Mouse (Mus musculus) right cerebral cortex, postnatal 10 days (tissue): Measurements from ENCODE around the gene Tceanc2.
A peak's percentile ranks its signal among the peaks of the same experiment; 100 is the strongest.
"Not testable (repeated sequence)": the region's sequence is repeated elsewhere in the genome, so short reads cannot be mapped to it uniquely, and the experiment has no call there.

Experiments
- DNase-seq, 2 experiments: peaks; one replicate each; pipeline ENCODE4 v3.0.0; 2021; ENCODE audit warnings: low spot score in 2 of 2

The Tceanc2 gene

DNA sequence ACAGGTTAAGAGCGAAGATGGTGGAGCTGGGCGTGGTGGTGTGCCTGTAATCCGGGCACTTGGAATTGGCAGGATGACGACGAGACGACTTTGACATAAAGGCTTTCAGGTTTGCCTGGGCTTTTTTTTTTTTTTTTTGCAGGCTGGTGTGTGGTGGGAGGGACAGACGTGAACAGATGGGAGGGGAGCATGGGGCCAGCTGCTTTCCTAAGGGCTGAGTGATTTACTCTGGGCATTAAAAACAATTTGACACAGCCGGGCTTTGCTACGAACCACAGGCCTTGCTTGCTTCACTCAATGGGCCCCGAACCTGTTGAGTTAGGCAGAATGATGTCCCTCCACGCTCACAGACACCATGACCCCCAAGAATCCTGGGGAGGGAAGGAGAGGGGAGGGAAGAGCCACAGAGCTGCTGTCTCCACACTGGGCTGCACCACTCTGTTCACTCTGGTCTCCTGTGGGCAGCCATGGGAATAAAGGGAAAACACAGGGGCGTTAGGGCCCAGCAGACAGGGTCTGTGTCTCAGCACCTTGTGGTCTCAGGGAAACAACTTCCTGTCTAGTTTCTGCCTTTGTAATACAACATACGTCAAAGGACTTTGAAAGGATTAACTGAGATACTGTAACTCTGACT is 51.9 kb downstream of the Tceanc2 start:
- DNase-seq = no peak

DNA sequence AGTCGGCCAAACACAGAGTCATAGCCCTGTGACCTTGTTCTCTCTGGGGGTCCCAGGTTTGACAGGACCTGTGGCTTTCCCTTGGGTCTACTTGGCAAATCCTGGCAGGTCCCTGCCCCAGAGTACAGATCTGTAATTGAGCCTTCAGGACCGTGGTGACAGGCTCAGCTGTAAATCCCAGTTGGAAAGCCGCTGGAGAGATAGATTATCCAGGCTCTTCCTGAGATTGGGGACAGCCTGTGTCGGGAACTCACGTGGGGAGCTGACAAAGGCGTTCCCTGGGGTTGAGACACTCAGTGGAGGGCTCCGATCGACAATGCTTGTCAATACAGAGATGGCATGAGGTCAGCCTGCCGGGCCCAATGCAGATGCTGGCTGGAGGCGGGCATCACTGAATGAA is 52.5 kb downstream of the Tceanc2 start:
- no peak for DNase-seq

DNA sequence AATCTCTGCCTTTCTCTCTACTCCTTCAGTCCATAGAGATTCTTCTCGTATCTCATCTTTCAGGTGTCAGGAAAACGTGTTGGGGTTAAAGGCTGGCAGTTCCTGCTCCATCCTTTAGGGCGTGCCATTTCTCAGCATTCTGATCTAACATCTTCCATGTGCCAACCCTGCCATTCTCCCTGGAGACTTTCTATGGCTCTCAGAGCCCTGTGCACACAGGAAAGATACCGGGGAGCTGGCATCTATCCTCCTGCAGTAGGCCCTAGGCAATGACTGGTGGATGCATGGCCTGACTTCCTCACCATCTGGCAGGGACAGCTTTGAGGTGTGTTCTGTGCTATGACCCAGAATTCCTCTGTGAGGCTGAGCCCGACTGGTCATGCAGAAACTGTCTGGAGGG is 53.8 kb downstream of the Tceanc2 start:
- DNase-seq = no peak

DNA sequence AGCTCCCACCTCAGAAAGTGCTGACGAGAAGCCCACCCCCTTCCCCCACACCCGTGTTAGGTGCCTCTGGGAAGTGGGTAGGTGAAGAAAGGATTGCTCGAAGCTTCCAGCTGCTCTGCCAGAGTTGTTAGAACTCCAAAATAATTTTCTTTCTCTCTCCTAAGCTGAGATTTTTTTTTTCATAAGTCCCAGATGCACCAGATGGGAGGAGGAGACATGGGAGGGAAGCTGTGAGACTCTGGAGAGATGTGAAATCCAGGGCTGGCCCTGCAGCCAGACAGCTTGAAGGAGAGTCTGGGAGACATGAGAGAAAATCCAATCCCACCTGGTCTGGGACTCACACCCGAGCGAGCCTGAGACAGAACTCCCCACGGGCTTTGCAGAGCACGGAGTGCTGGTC is 54.5 kb downstream of the Tceanc2 start:
- no peak for DNase-seq

DNA sequence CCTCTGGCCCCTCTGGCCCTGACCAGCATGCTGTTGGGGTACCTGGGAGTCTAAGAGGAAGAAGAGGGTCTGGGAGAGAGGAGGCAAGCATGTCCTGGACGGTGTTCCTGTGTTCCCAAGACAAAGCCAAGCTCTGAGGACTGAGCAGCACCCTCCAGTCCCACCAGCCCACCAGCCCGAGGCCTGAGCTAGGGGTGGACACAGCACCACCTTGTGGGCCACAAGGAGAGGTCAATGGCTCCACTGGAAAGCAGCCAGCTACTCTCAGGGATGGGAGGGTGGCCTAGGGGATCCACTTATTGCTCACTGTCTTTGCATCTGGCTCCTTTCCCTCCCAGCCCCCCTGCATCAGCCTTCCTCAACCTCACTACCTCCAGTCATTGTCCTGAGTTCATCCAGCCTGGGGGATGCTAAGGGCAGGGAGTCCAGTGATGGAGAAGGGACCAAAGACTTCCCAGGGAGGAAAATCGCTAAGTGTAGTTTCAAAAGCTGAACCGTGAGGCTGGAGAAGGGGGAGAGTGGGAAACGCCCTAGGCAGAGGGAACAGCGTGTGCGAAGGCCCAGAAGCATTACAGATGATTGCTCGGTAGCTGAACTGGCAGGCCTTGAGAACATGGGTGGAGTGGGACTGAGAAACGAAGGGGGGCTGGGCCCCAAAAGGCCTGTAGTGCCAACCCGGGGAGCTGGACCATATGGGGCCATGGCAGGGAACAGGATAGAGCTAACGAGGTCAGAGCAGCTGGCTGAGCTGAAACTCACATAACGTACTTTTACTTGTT is 57.6 kb downstream of the Tceanc2 start:
- peak in 1 of 2 experiments; percentile 55 for DNase-seq

DNA sequence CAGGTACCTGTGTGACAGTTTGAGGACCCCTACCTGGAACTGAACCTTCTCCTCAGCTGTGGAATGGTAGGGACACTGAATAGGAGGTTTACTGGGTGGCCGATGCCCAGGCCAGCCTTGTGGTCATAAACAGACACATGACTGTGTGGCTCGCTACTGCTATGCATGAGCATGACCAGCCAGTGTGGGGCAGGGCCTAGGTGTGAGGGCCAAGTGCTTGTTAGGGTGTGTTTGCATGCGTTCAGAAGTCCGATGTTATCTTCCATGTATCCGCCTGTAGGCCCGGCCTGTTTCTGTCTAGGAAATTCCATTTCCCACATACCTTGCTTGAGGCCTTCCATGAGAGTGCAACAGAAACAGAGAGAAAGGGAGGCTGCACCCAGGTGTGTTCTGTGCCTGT is 58.2 kb downstream of the Tceanc2 start:
- no peak for DNase-seq

DNA sequence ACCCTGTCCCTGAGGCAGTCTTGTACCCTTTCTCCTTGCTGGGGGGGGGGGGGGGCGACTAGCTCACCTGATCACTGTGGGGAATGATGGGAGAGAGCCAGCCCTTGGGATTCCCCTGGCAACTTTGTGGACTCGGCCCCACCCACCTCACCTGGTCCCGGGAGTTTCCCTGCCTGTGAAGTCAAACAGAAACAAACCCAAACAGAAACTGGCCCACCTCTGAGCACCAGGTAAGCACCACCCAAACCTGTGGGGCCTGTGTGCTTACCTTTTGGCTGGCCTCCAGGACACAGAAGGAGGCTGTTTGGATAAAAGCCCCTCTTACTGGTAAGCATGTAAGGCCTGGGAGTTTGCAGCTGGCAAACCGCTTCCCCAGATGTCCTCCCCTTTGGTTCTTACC is 59.9 kb downstream of the Tceanc2 start:
- no peak for DNase-seq

DNA sequence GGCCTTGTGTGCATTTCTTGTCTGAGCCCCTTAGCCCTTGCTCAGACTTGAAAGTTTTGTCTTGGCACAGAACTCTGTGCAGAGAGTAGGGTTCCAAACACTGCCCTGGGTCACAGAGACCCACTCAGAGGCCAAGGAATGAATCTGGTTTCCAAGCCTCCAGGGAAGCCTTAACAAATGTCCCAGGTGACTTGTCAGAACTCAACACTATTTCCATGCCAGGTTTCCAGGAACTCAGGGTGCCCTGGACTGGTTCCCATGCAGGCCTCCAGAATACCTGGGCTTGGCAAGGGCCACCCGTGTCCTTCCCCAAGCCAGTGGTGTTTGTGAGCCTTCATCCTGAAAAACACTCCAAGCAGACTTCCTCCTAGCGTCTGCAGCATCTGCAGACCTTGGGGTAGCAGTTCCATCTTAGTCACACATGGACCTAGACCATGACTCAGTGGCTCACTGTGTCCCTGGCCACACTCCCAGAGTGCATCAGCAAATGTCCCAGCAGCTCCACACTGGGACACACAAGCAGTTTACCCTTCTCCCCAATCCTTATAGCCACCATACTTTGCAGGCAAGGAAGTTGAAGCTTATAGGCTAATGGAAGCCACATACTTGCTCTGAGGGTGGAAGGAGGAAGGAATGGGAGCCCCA is 61.1 kb downstream of the Tceanc2 start:
- DNase-seq = no peak

DNA sequence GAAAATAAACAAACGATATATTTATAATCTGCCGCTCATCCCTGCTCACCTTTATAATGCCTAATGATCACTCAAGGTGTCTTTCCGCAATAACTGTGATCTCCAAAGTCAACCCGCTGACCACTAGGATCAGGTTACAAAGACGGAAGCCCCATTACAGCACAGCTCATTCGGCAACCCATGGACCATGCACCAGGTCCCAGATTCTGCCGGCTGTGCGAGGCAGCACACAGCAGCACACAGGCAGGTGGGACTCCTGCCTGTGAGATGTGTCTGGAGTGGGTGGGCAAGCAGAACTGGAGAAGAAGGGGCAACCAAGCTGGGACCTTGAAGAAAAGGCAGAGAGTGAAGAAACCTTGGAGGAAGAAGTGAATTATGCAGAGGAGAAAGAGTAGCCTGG is 64.6 kb downstream of the Tceanc2 start:
- no peak for DNase-seq

DNA sequence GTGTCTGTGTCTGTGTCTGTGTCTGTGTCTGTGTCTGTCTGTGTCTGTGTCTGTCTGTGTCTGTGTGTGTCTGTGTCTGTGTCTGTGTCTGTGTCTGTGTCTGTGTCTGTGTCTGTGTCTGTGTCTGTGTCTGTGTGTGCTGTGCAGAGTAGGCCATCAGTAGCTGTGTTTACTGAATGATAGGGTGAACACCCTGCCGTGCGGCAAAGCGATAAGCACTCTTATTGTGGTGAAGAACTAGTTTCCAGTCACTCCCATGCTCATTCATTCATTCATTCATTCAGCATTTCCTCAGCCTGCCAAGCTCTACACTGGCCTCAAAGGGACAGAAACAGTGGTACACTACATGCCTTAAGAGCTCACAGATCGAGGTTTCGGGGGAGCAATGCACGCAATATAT is 69.7 kb downstream of the Tceanc2 start:
- not testable (repeated sequence) for DNase-seq

DNA sequence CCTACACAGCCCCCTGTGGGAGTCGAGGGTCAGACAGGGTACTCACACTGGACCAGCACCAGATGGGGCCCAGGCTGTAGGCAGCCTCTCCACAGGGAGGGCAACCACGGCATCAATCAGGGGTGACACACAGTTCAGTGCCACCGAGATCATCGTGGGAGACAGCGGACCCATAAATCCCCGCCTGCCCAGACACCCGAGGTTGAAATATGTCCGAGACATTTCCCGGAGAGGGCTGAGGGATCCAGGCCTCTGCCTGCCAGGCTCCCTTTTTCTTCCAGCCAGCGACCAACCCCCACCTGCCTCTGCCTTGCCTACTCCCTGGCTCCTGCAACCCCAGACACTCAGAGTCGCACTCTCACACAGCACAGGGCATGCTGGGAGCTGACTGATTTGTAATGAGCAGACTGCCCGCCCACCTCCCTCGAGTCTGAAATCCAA is 70.6 kb downstream of the Tceanc2 start:
- no peak for DNase-seq

DNA sequence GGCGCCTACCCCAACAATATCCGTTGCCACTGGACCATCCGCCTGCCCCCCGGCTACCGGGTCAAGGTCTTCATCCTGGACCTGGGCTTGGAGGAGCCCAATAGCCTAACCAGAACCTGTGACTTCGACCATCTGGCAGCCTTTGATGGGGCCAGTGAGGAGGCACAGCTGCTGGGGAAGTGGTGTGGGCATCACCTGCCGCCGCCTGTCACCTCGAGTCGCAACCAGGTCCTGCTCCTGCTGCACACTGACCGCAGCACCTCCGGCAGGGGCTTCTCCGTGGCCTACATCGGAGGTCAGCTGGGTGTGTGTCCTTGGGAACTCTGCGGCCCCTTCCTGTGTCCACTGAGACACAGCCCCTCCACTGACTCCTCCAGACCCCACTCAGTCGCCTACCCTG is 72.1 kb downstream of the Tceanc2 start:
- DNase-seq = no peak

DNA sequence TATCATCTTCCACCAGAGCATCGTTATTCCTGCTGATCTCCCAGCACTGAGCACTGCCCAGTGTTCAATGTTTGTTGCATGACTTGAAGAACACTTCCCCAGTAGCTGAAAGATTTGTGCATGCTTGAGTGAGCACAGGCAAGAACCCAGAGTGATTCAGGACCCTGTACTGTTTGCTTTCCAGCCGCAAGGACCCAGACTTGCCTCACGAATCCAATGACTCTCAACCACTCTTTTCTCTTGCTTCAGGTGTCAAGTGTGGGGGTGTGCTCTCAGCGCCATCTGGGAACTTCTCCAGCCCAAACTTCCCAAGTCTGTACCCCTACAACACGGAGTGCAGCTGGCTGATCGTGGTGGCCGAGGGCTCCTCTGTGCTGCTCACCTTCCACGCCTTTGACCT is 76.7 kb downstream of the Tceanc2 start:
- no peak for DNase-seq

DNA sequence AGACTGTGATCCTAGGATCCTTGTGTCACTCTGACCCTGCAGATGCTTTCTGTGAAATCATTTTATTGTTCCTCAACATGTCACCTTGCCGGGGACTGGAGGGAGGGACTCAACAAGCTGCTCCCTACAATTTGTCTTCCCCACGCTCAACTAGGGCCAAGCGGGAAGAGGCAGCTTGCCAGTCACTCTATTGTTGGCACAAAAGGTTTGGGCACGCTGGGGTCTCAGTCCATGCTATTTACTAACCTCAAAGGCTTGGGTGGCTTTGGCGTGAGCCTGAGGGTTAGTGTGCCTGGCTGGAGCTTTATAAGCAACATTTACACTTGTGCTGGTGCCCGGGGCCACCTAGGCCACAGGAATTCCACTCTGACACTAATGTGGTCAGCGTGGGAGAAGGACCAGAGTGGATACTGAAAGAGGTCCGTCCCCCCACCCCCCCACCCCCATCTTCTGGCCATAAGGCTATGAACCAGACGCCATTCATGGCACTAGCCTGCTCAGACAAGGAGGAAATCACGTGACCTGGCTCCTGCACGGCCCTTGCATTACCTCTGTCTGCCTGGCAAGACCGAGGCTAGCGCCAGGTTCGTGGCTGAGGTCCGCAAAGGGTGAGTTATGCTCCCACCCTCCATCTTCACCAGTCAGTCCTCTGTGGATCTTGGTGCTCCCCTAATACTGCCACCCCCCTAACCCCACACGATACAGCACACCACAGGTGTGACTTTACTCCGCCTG is 80.0 kb downstream of the Tceanc2 start:
- no peak for DNase-seq

DNA sequence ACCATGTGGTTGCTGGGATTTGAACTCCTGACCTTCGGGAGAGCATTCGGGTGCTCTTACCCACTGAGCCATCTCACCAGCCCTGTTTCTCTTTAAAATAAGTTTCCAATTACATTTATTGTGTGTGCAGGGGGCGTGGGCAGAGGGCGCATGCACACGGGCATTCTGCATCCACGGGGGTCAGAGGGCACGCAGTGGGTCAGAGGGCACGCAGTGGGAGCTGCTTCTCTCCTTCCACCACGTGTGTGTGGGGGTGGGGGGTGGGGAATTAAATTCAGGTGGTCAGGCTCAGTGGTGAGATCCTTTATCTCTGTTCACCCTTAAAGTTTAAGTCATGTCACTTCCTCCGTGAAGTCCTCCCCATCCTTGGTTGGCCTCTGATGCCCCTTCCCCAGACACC is 80.5 kb downstream of the Tceanc2 start:
- no peak for DNase-seq

DNA sequence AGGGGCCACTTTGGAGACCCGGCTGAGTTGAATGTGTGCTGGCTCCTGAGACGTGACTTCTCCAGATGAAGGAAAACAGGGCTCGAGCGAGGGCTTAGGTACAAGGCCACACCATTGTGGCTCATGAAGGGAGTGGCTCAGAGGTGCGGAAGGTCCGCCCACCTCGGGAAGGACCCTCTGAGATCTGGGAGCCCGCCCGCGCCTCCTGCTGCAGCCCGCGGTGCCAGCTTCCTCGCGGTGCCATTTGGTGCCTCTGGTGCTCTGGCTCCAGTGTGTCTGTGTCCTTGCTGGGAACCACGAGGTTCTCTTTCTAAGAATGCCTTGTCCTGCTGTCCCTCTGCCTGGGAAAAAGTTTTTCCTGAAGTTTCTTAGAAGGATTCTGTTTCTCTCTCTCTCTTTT is 81.0 kb downstream of the Tceanc2 start:
- no peak for DNase-seq

DNA sequence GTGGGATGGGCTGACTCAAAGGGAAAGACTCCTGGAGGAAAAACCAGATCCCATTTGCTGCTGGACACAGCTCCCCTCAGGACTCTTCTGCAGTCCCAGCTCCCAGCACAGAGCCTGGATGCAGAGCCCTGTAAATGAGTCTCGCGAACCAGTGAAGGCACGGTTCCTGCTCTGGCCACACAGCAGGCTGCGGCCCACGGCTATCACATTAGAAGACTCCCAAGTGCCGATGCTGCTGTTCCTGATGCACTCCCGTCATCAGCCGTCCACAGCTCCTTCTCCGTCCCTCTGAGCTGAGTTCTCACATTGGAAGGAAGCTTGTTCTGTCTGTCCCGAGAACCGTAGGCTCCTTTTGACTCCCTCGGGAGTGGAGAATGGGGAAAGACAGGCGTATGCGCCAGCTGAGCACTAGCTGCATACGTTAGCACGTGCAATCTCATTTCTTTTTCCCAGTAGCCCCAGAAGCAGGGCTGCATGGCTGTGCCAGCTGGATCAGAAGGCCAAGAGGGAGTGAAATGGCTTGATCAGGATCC is 82.0 kb downstream of the Tceanc2 start, which contains the start of gene Cdcp2:
Cdcp2 (plus strand) TSS at position 51 of the 533 bp plus-strand sequence.
- DNase-seq = no peak

DNA sequence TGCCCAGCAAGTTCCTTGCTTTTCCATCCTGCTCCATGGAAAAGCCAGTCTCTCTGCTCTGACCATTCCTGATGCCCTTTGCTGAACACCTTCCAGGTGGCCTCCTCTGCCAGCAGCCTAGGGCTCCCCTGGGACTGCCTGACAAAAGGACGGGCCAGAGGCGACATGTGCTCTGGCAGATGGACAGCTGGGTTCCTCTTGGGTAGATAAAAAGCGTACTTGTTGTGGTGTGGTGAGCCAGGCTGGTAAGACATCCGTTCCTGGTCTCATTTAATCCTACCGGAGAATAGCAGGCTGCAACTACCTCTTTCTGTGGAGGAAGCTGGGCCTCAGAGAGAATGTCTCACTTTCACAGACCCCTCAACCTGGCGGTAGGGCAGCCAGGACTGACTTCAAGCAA is 82.9 kb downstream of the Tceanc2 start:
- DNase-seq = no peak

DNA sequence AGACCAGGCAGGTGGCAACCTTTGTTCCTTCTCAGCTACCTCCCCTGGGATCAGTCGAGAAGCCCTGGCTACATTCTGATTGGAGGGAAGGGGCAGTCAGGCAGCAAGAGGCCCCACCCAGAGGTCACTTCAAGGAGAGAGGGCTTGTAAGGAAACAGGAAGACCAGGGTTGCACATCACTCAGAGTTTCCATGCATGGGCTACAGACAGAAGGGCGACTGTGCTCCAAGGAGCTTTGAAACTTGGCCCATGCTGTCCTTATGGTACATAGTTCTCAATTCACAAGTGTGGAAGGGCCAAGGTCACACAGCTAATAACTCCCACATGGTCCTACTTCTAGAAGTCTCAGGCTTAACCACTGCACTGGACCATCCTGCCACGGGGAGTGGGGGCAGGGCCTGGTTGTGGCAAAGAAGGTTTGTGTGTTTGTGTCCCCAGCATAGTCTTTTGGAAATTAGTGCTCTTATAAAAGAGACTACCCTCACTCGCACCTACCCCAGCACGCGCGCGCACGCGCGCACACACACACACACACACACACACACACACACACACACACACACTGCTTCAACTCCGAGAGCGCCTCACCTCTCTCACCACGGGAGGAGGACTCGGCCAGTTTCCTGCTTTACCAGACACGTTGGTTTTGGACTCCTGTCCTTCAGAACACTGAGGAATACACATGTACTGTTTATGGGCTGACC is 84.3 kb downstream of the Tceanc2 start:
- no peak for DNase-seq

DNA sequence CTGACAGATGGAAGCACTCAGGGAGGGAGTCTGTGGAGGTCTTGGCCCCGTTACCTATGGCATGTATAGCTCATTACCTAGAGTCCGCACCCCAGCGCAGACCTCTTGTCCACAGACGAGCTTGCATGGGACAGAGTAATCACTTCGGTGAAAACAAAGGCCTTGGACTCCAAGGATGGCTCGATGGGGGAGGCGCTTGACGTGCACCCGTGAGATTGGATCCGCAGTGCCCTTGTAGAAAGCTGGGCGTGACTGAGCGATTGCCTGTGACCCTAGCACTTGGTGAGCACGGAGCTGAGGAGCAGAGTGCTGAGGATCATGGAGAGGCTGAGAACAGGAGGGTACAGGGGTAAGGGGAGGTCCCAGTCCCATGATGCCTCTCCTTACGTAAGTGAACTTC is 87.2 kb downstream of the Tceanc2 start:
- DNase-seq = no peak

DNA sequence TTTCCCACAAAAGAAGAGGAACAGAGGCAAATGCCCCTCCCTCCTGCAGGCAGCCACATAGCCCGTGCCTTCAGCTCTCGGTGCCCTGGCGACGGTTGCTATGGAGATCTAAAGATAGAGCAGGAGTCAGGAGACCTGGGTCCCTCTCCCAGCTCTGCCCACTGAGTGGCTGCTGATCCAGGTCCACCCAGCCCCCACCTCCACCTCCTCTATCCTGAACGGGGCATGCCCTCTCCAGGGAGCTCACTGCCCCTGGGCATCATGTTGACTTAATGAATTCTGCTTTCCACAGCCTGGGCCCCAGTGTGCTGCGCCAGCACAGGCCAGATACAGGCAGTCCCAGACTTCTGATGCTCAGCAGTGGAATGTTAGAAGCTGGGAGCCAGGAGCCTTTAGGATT is 94.1 kb downstream of the Tceanc2 start:
- peak; percentile 90 to 94 for DNase-seq
